Mouse (Mus musculus): Measurements from ENCODE around the gene Gm7951. TPM values are rescaled to one million over a fixed set of nuclear protein-coding genes. Genes with fewer than 3 reads are reported as not detected.
"Not testable (repeated sequence)": the region's sequence is repeated elsewhere in the genome, so short reads cannot be mapped to it uniquely, and the experiment has no call there.

Gm7951 gene
- not detected for total RNA-seq (2018; cell fraction: chromatin; rRNA removed)
- total RNA-seq (2018; cell fraction: cytosol; rRNA removed) = not detected
- total RNA-seq (2018; cell fraction: nucleus; rRNA removed) = not detected
- polyA plus RNA-seq (2018) = not detected in 3 replicates

- not testable (repeated sequence) for H3K4me3 ChIP-seq (ENCODE audit: inconsistent target); H3K27ac ChIP-seq; H3K36me3 ChIP-seq (ENCODE audit: inconsistent target); H3K79me2 ChIP-seq (ENCODE audit: inconsistent target)
- WGBS (ENCODE audit: missing documents) = no CpG with 5 or more reads among the region's 2 CpGs
Measured at GRCm38 (mm10) chr14:42117269-42117668, at the start of gene Gm7951. Gene Gm7951, minus strand, starts transcription at chr14:42117369.

DNA sequence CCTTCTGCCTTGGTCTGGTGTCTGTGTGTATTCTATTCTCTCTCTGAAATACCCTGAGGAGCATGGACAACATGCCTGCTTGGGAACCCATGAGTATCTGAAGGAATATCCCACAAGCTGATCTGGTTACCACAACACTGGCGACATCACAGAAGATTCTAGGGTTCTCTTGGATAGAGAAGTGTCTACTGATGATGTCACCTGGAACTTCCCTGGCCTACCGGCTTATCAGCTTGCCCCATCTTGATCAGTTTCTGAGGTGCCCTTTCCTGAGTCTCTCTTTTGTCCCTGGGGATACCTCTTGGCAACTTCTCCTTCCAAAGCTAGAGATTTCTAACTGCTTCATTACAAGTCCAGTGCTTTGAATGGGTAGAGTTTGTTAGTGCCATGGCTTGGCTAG is 45.4 kb upstream of the Gm7951 start, which contains the start of gene Gm17027:
Gene Gm17027 (minus strand): TSS at position 101 of the 400 bp plus-strand sequence.
- not testable (repeated sequence) for H3K36me3 ChIP-seq (ENCODE audit: inconsistent target); H3K79me2 ChIP-seq (ENCODE audit: inconsistent target); H3K27ac ChIP-seq; H3K4me3 ChIP-seq (ENCODE audit: inconsistent target)
- no CpG with 5 or more reads among the region's 2 CpGs for WGBS (ENCODE audit: missing documents)

GRCm38 (mm10) chr14:42134571-42134970 is 17.4 kb upstream of the Gm7951 start:
- H3K4me3 ChIP-seq (ENCODE audit: inconsistent target); H3K27ac ChIP-seq; H3K36me3 ChIP-seq (ENCODE audit: inconsistent target); H3K79me2 ChIP-seq (ENCODE audit: inconsistent target): not testable (repeated sequence)
- WGBS (ENCODE audit: missing documents) = 75% methylated on average over 5 of the region's 8 CpGs

DNA sequence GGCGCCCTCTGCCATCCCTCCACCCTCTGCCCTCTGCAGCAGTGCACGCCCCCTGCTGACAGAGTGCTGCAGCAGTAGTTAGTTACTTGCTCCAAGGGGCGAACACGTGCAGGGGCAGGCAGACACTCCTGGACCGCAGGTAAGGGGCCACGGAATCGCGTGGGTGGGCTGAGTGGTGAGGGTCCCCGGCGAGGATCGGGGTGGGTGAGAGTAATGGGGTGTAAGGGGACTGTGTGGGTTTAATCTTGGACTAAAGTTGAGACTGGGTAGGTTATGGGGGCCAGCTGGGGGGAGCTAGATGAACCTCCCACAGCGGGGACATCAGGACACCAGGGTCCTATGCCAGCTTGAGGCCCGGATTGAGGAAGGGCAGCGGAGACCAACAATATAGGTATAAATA is 16.6 kb upstream of the Gm7951 start:
- H3K27ac ChIP-seq; H3K4me3 ChIP-seq (ENCODE audit: inconsistent target); H3K36me3 ChIP-seq (ENCODE audit: inconsistent target); H3K79me2 ChIP-seq (ENCODE audit: inconsistent target): not testable (repeated sequence)
- WGBS (ENCODE audit: missing documents) = no CpG with 5 or more reads among the region's 14 CpGs

Other genes starting within 250 kb of the Gm7951 start
- not detected in 3 replicates for gene Gm7980, start 210.1 kb downstream of the Gm7951 start, polyA plus RNA-seq (2018)
- not detected in 3 replicates for gene 1700049E17Rik1, start 192.4 kb downstream of the Gm7951 start, polyA plus RNA-seq (2018)
- gene 1700024B05Rik, start 173.4 kb downstream of the Gm7951 start, polyA plus RNA-seq (2018) = not detected in 3 replicates
- gene Gm6401, start 149.4 kb downstream of the Gm7951 start, polyA plus RNA-seq (2018) = not detected in 3 replicates
- gene Gm3543, start 134.0 kb downstream of the Gm7951 start, polyA plus RNA-seq (2018) = not detected in 3 replicates
- not detected in 3 replicates for gene Gm17027, start 45.3 kb upstream of the Gm7951 start, polyA plus RNA-seq (2018)
- gene Gm3573, start 73.4 kb upstream of the Gm7951 start, polyA plus RNA-seq (2018) = not detected in 3 replicates
- gene Gm17026, start 142.7 kb upstream of the Gm7951 start, polyA plus RNA-seq (2018) = not detected in 3 replicates
- gene Gm9611, start 180.0 kb upstream of the Gm7951 start, polyA plus RNA-seq (2018) = not detected in 3 replicates
- not detected in 3 replicates for gene Gm7995, start 192.8 kb upstream of the Gm7951 start, polyA plus RNA-seq (2018)